Mouse (Mus musculus) cerebellum, adult 2 months (tissue): ENCODE data around the gene Stab2.

Experiments used
- CTCF ChIP-seq: fragments of 200-500 bp; IDR thresholded peaks from 2 replicates; pipeline ENCODE4 v1.5.1; 2011; ENCODE audit warnings: low read depth, mild to moderate bottlenecking, control low read depth, low read length, moderate library complexity, borderline replicate concordance; ENCODE audit not compliant: insufficient read depth
- POLR2A ChIP-seq: fragments of 200-500 bp; IDR thresholded peaks from 2 replicates; pipeline ENCODE4 v1.6.1; 2011; ENCODE audit warnings: low read length, control low read depth, borderline replicate concordance; ENCODE audit not compliant: insufficient read depth

- TF ChIP-seq POLR2A (no peak), CTCF (no peak)
These were observed 6.7 kb upstream of the Stab2 start for GRCm38 (mm10) chr10:87014391-87014965.
